Mouse (Mus musculus): Measurements from ENCODE around the gene Prom1.

Prom1 gene

DNA sequence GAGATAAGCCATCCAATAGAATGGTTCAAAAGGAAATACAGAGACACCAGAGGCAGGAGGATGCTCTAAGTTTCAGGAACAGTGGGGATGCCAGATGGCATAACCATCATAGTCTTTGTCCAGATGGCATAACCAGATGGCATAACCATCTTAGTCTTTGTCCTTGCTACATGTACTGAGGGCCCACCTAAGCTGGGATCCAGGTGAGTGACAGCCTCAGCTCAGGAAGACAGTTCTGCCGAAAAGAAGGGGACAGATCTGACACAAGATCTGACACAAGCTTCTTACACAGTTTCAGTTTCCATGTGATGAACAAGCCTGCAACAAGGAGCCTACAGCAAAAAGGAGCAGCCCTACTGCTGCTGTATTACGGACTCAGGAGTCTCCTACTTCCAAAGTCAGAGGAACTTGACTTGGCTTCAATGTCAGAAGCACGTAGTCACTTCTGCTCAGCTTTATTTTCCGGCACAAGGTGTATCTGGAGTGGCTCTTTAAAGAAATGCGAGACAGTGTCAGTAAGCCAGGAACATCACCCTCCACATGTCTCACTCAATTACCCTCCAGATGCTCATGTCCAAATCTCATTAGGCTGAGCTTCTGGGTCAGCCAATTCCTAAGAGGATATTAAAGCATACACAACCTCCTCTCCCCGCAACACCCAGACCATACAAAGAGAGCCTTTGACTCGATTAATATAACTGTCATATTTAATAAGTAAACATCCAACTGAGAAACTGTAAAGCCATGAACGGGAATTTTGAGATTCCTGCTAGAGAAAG, 21.4 kb downstream of the Prom1 start:
- no peak for DNase-seq (ENCODE audit: low spot score)

DNA sequence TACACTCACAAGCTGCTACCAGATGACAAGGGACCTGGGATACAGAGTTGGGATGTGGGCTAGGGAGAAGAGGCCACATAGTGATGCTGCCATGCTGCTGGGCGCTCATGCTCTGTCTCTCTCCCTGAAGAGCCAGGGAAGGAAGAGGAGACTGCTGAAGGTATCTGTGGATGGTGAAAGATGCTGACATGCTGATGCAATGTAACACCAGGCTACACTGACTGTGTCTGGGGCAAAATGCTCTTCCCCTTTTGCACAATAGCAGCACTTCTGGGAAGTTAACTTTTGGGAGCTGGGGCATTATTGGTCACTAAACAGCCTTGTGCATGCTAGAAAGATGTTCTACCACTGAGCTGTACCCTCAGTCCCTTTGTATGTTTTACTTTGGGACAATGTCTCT, 26.4 kb downstream of the Prom1 start:
- no peak for DNase-seq (ENCODE audit: low spot score)

DNA sequence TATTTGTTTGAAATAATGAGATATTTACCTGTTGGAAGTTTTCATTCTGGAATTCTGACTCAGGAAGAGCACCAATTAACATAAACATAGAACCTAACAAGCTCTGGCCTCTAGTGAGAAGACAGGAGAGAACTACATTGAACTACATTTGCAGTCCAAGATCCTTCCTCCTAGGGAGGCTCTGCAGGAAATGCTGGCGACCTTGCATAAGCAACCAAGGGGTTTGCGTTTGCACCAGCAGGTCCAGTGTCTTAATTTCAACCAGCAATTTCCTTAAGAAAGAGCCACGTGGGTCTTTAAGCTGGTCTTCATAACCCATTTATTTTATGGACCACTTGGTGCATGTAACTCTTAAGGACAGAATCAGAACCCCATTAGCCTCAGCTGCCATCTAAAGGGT, 28.2 kb downstream of the Prom1 start:
- DNase-seq (ENCODE audit: low spot score): no peak

DNA sequence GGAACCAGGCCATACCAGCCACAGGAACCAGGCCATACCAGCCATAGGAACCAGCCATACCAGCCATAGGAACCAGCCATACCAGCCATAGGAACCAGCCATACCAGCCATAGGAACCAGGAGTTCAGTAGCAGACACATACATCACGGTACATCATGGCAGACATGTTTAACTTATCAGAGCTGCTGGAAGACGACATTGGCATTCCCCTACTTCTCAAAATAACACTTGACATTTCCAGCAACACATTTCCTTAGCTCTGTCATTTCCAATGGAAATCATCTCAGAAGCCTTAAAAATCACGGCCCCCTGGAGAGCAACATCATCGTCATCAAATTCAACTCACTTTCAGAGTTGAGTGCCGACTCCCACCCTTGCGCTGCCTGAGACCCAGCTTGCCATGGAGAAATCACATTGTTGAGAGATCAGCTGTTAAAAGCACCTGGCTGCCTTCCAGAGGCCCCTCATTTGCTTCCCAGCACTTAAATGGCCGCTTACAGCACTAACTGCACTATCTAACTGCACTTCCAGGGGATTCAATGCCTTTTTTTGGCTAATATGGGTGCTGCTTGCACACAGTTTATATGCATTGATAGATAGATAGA, 31.2 kb downstream of the Prom1 start:
- DNase-seq (ENCODE audit: low spot score): no peak

DNA sequence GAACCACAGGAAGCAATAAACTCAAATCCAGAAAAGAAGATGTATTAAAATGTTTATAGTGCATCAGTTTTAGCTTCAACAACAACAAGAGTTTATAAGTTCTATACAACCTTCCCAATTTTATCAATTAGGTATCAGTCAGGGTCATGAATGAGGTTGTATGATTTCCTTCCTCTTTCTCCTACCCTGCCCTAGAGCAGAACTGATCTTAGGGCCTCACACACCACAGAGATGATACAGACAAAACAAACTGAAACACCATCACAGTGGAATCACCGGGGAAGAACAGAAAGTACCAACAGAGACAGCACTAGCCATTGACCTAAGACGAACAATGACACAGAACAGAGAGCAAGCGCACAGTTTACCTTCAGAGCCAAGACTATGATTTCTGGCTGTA, 43.6 kb downstream of the Prom1 start:
- DNase-seq (ENCODE audit: low spot score): no peak

DNA sequence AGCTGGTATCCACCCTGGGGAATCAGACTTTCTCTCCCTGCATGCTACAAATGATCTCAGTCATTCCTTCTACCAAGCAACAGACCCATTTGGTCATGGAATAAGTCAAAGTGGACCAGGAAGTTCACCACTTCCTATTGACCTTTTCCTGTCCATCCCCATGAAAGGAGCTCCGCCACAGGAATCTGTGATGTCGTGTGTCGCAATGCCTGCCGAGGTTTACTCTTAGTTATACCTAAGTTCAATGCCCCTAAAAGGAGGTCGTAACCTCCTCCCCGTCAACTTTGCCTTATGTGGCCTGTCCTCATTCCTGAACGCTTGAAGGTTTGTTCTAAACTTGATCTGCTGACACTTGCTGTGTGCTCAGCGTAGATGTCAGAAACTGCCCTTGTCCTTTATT, 51.6 kb downstream of the Prom1 start:
- DNase-seq (ENCODE audit: low spot score): no peak

GRCm38 (mm10) chr5:44049395-44049976, 52.3 kb downstream of the Prom1 start:
- no peak for DNase-seq (ENCODE audit: low spot score)

DNA sequence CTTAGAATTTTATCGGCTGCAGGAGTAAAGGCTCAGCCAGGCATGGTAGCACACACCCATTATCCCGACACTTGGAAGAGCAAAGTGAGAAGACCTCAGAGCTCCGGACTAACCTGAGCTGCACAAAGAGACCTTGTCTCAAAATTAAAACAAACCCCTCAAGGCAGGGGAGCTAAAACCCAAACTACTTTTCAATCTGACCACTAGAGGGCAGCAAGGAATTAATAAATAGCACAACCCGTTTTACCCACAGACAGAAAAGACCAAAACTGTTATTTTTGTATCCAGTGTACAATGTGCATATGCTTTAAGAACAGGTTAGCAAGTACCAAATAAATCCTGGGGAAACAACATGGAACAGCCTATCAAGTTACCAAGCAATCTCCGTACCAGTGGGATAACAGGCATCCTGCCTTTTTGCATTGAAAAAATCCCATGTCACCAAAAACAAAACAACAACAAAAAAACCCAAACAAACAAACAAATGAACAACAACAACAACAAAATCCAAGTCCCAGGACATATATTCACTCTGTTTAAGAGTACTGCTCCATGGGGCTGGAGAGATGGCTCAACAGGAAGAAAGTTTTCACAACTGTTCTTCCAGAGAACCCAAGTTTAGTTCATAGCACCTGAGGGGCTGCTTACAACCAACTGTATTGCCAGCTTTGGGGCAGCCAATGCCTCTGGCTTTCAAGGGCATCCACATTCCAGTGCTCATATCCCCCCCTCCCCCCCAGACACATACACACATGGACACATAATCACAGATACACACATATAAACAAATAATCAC, 53.1 kb downstream of the Prom1 start:
- no peak for DNase-seq (ENCODE audit: low spot score)

- no peak for DNase-seq (ENCODE audit: low spot score)
Measured at GRCm38 (mm10) chr5:44041725-44042124, 60.1 kb downstream of the Prom1 start.

GRCm38 (mm10) chr5:44041056-44041455, 60.8 kb downstream of the Prom1 start:
- DNase-seq (ENCODE audit: low spot score): no peak

GRCm38 (mm10) chr5:43998295-43998989, 103.4 kb downstream of the Prom1 start:
- no peak for DNase-seq (ENCODE audit: low spot score)

DNA sequence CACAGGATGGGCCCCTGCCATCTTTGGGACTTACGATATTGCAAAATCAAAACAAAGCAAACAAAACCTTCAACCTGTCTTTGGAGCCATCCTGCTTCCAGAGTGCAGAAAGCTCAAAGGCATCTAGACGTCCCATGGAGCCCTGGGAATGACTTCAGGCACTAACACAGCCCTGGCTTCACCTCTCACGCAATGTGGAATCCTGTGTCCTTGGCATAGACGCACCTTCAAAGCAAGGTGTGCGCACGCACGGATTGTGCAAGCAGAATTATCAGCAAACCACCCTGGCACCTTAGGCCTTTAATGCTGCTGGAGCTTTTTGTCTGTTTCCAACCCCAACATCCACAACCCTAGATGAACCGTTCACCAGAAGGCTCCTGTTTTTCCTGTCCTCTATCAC, 104.2 kb downstream of the Prom1 start:
- DNase-seq (ENCODE audit: low spot score): no peak

GRCm38 (mm10) chr5:43996162-43996561, 105.7 kb downstream of the Prom1 start:
- DNase-seq (ENCODE audit: low spot score): no peak

- no peak for DNase-seq (ENCODE audit: low spot score)
Measured at GRCm38 (mm10) chr5:43994981-43995380, 106.9 kb downstream of the Prom1 start.

DNA sequence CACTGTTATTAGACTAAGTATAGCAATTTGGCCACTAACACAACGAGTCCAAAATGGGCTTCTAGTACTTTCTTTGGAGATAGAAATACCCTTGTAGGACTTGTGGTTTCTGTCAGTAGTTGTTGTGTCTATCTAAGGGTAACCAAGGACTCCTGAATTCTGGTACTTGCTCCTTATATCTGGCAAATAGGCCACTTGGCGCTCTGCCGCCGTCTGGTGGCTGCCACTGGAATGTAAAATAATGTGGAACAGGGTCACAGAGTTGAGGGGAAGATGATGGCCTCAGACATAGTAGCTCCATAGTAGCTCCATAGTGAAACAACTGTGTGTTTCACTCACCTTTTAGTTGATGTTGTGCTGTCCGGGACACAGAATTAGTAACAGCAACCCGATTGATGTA, 111.5 kb downstream of the Prom1 start:
- peak; percentile 55 for DNase-seq (ENCODE audit: low spot score)

DNA sequence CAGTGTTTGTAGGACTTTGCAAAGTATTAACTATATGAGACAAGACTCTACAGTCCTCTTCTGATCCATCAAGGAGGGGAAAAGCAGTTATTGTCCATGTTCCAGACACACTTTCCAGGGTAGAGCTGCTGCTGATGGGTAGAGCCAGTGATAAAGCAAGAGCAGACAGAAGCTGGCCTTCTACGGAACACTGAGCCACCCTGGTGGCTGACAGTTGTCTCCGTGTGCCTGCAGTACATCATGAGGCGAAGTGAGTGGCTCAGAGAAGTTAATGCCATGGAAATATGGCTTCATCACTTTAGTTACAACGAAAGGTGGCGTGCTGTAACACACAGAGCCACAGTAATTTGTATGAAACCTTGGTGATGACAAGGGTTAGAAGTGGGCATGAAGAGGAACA, 112.8 kb downstream of the Prom1 start:
- no peak for DNase-seq (ENCODE audit: low spot score)

GRCm38 (mm10) chr5:43986212-43986611, 115.6 kb downstream of the Prom1 start:
- no peak for DNase-seq (ENCODE audit: low spot score)

DNA sequence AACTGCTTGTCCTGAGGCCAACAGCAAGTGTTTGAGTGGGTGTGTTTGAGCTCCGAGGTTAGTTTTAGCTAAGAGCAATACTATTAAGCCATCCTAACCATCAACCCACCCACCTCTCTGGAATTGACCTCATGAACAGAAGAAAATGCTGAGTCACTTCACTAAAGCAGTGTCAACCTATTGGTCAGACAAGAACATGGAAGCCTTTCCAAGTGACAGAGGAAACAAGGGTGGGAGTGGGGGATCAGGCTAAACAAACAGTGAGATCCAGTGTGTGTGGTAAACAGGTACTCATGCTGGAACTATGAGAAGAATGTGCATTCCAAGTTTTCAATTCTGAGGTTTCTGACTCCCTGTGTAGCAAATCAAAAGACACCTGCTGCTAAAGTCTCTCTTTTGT, 118.9 kb downstream of the Prom1 start:
- DNase-seq (ENCODE audit: low spot score): no peak

GRCm38 (mm10) chr5:43981620-43982019, 120.2 kb downstream of the Prom1 start, which contains the start of gene Fgfbp1:
Fgfbp1 (minus strand) TSS chr5:43981779.
- no peak for DNase-seq (ENCODE audit: low spot score)

DNA sequence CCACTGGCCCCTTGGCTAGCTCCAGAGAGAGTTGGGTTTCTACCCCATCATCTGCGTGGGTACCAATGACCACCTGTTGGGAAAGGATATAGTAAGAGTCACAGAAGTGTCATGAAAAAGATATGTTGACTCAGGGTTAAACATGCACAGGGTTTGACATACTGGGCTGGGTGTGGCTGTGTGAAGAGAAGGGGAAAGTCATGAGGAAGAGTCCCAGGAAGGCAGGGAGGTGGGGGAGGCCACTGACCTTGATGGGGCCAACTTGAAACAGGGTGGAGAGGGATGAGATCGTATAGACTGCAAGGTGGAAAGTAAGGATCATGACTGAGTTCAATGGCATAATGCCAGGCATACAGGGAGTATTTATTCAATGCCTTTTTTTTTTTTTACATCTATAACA, 121.4 kb downstream of the Prom1 start:
- no peak for DNase-seq (ENCODE audit: low spot score)

DNA sequence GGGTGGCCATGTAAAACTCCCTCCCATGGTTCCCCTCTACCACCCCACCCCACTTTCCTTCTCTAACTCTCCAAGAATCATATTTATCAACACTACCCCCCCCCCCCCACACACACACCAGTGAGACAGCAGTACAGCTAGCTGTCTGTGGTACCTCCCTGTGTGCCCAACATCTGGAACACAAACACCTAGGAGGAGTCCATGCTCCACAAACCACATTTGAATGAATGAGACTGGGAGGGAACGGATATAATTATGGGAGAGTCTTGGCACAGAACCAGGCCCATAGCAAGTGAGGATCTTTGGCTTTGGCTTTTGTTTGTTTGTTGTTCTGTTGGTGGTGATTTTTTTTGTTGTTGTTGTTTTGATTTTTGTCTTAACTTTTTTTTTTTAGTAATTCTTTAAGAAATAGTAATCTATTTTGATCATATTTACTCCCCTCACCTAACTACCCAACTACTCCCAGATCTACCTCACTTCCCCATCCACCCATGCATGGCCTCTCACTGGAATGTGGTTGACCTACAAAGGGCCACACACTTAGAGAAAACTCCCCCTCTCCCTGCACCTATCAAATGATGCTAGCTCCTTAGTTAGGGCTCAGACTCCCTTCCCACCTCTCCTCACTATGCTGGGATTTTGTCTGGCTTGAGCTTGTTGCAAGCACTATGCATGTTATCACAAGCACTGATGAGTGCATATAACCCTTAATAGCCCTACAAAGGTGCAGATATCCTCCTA, 124.8 kb downstream of the Prom1 start:
- no peak for DNase-seq (ENCODE audit: low spot score)
